Mouse (Mus musculus) right cerebral cortex, adult 2 months (tissue): ENCODE data around the gene Aldh16a1.
"Not testable (repeated sequence)": the region's sequence is repeated elsewhere in the genome, so short reads cannot be mapped to it uniquely, and the experiment has no call there.

Experiments used
- DNase-seq, 2 experiments: peaks; one replicate each; pipeline ENCODE4 v3.0.0; 2021 to 2022; ENCODE audit warnings: low spot score in 2 of 2

The Aldh16a1 gene

GRCm38 (mm10) chr7:45117566-45117965 is 36.8 kb downstream of the Aldh16a1 start:
- no peak for DNase-seq

- no peak for DNase-seq
Measured at GRCm38 (mm10) chr7:45113476-45113875, 40.9 kb downstream of the Aldh16a1 start.

GRCm38 (mm10) chr7:45112529-45112928 is 41.9 kb downstream of the Aldh16a1 start:
- no peak for DNase-seq

DNA sequence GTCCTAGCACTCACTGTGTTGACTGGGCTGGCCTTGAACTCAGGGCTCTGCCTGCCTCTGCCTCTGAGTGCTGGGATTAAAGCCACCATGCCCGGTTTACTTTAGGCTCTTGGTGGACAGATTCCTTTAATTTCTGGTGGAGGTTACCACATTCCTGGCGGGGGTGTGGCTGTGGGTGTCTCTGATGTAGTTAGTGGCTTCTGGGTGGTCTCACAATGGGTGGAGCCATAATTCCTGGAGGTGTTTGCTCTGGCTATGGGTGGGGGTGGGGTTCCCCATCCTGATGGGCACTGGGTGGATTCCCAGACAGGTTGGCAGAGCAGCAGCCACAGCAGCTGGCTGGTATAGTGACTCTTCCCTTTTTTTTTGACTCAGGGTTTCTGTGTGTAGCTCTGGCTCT is 42.4 kb downstream of the Aldh16a1 start:
- no peak for DNase-seq

DNA sequence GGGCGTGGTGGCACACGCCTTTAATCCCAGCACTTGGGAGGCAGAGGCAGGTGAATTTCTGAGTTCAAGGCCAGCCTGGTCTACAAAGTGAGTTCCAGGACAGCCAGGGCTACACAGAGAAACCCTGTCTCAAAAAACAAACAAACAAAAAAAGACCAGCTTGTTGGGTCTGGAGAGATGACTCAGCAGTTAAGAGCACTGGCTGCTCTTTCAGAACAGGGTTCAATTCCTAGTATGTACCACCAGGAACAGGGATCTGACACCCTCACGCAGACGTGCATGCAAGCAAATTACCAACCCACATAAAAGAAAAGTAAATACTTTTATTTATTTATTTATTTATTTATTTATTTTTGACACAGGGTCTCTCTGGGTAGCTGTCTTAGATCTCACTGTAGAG is 44.3 kb downstream of the Aldh16a1 start:
- DNase-seq, result not testable (repeated sequence)

- no peak for DNase-seq
Measured at GRCm38 (mm10) chr7:45107052-45107645, 47.2 kb downstream of the Aldh16a1 start.

- no peak for DNase-seq
Measured at GRCm38 (mm10) chr7:45106441-45106840, 47.9 kb downstream of the Aldh16a1 start.

- no peak for DNase-seq
Measured at GRCm38 (mm10) chr7:45105491-45105890, 48.9 kb downstream of the Aldh16a1 start.

- no peak for DNase-seq
Measured at GRCm38 (mm10) chr7:45104941-45105340, 49.4 kb downstream of the Aldh16a1 start.

DNA sequence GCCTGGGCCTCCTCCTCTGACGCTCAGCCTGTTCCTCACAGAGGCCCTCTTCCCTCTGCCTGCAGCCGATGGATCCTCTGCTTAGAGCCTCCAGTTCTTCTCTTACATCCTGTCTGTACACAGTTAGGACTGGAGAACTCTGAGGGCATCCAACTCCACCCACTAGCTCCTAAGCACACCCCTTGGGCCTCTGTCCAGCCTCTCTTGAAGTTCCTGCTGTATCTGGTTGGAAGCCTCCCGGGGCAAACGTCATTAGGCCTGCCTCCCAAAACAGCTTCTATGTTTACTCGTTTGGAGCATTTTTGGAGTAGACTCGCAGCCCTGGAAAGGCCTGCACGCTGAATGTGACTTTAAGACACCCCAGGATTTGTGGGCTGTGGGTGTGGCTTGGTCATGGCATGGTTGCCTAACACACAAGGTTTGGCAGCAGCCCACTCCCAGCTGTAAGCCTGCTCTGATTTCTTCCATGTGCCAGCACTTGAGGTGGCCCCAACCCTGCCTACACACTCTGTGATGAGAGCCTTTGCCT is 50.7 kb downstream of the Aldh16a1 start, which contains the start of gene Fcgrt:
Fcgrt (minus strand) TSS at position 200 of the 529 bp plus-strand sequence.
- DNase-seq, result peak in 1 of 2 experiments; percentile 45

DNA sequence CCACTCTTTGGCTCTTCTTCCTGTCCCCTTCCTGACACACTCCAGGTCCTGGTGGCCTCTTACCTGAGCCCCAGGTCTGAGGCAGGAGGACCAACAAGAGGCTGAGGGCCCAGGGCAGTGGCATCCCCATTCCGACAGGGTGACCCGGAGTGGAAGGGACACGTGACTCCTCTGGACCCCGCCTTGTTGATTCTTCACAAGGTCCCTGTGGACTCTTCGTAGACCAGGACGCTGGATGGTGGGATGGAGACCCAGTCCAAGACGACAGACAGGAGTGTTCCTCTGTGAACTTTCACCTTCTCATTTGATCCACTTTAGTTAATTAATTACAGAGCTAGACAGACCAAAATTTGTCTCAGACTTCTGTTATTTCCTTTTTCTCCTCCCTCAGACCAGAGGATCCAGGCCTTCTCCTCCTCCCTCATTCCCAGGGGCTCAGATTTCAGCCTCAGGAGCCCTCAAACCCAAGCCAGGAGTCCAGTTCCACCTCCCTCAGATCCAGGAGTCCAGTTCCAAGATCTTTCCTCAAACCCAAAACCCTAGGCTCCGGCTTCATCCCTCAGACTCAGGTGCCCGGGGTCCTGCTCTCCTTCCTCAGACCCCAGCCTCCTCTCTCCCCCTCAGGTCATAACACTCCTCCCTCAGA is 51.3 kb downstream of the Aldh16a1 start:
- DNase-seq, result no peak

DNA sequence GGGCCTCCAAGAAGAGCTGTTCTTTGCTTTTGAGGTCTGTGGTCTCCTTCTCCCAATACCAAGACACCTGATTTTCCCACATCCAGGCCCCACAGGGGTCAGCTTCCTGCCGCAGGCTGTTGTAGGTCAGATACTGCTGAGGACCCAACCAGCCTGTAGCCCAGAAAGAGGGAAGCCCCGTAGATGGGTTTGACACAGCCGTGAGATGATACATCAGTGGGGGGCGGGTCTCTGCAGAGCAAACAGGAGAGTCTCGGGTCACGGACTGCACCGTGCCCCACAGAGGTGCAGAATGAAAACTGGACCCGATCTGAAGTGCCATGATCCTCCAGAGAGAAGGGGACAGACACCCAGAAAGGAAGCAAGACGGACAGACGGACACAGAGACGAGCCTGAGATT is 51.9 kb downstream of the Aldh16a1 start:
- DNase-seq, result no peak

DNA sequence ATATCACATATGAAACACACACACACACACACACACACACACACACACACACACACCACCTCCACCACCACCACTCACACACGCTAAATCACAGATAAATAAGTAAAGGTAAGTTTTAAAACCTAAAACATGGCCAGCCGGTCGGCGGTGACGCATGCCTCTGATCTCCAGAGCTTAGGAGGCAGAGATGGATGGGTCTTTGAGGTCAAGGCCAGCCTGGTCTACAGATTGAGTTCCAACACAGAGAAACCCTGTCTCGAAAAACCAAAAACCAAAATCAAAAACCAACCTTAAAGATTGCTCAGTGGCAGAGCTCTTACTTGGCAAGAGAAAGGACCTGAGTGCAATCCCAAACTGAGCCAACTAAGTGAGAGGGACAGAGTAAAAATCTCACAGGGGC is 54.3 kb downstream of the Aldh16a1 start:
- no peak for DNase-seq

DNA sequence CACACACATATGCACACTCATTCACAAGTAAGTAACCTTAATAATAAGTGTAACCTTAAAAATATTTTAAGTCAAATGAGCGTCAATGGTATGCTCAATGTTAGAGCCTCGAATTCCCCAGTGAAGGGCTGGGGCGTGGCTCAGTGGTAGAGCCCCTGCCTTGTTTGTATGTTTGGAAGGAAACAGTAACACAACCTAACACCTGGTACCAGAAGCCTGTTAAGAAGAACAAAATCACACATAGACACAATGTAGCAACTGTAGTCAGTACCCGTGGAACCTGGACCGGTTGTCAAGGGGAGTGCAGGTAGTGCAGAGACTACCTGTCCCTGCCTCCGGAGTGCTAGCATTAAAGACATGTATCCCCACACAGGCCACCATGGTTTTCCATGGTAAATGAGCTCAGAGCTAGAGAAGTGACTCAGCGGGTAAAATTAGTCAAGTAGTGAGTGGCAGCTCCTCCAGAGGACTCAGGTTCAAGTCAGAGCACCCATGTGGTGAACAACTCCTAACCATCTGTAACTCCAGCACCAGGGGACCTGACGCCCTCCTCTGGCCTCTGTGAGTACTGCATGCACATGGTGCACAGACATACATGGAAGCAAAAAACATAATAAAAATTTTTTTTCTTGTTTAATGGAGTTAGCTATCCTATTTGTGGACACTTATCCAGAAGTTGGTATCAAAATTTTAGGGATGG is 55.7 kb downstream of the Aldh16a1 start:
- DNase-seq, result no peak

DNA sequence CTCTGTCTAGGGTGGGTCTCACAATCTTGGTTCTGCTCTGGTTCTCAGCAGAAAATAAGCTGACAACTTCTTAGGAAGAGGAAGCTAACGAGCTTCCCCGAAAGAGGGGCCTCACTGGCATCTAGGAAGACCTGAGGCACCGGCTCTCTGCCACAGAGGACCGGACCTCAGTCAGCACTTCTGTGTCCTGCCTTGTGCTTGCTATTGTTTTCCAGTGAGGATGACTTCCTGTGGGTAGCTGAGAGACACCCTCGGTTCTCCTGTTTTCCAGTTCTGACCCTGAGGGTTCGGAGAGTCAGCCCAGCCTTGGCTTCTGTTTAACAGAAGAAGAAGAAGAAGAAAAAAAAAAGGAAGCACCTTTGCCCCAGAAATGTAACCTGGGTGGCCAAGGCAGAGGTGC is 56.9 kb downstream of the Aldh16a1 start:
- DNase-seq, result no peak

GRCm38 (mm10) chr7:45095965-45096364 is 58.4 kb downstream of the Aldh16a1 start:
- not testable (repeated sequence) for DNase-seq

- no peak for DNase-seq
Measured at GRCm38 (mm10) chr7:45095367-45095766, 59.0 kb downstream of the Aldh16a1 start.

GRCm38 (mm10) chr7:45094121-45094520 is 60.3 kb downstream of the Aldh16a1 start:
- DNase-seq, result no peak

GRCm38 (mm10) chr7:45093516-45093905 is 60.9 kb downstream of the Aldh16a1 start:
- DNase-seq, result no peak

DNA sequence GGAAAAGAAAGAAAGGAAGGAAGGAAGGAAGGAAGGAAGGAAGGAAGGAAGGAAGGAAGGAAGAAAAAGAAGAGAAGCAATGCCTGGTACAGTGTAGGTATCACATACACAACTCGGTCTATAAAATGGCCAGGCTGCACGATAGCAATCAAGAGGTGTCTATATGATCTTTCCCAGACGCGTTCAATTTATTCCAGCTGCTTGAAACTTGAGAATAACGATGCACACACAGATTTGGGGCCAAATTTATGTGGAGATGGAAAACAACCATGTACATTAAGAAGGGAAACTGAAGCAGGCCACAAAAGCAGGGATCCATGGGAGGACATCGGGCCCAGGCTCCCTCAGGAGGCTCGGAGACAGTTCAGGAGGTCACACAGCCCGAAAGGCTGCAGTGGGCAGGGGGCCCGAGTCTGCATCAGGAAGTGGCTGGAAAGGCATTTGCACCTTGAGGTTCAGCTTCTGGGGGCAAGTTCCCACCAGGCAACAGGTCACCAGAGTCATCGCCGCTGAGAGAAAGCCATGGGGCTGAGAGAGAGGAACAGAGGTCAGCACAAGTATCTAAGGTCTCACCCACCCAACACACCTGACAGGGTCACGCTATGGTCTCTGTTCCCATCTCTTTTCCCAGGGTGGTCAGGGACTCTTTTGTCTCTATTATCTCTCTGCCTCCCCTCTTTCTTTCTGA is 61.4 kb downstream of the Aldh16a1 start:
- no peak for DNase-seq

- DNase-seq, result no peak
Measured at GRCm38 (mm10) chr7:45092048-45092447, 62.3 kb downstream of the Aldh16a1 start, which contains the start of gene Rcn3. Gene Rcn3 (minus strand): TSS chr7:45092221.
